Mouse (Mus musculus) forelimb bud, embryonic 11.5 days (tissue): ENCODE results near the gene Rin2.
A peak's percentile ranks its signal among the peaks of the same experiment; 100 is the strongest.

Experiments used
- DNase-seq: peaks from one replicate; pipeline ENCODE4 v3.0.0-alpha.2; 2012; ENCODE audit warnings: low read depth, low spot score

The Rin2 gene

GRCm38 (mm10) chr2:145785758-145786617 lies 111.0 kb downstream of the Rin2 start:
- peak; percentile 64 for DNase-seq

GRCm38 (mm10) chr2:145786618-145786932 lies 111.6 kb downstream of the Rin2 start:
- DNase-seq, result no peak

- DNase-seq, result no peak
Observed at GRCm38 (mm10) chr2:145787486-145787885, 112.5 kb downstream of the Rin2 start.

- no peak for DNase-seq
Observed at GRCm38 (mm10) chr2:145788562-145789346, 113.7 kb downstream of the Rin2 start.

GRCm38 (mm10) chr2:145793702-145794101 lies 118.7 kb downstream of the Rin2 start:
- DNase-seq, result no peak

- DNase-seq, result peak; percentile 37
Observed at GRCm38 (mm10) chr2:145794318-145794954, 119.4 kb downstream of the Rin2 start.

- no peak for DNase-seq
Observed at GRCm38 (mm10) chr2:145797851-145798250, 122.8 kb downstream of the Rin2 start.

GRCm38 (mm10) chr2:145798954-145799353 lies 123.9 kb downstream of the Rin2 start:
- DNase-seq, result no peak

- no peak for DNase-seq
Observed at GRCm38 (mm10) chr2:145801322-145802052, 126.5 kb downstream of the Rin2 start.

- no peak for DNase-seq
Observed at GRCm38 (mm10) chr2:145802626-145803025, 127.6 kb downstream of the Rin2 start.

- no peak for DNase-seq
Observed at GRCm38 (mm10) chr2:145803822-145804342, 128.9 kb downstream of the Rin2 start.

GRCm38 (mm10) chr2:145804524-145804923 lies 129.5 kb downstream of the Rin2 start:
- no peak for DNase-seq

- no peak for DNase-seq
Observed at GRCm38 (mm10) chr2:145807276-145807675, 132.3 kb downstream of the Rin2 start.

- no peak for DNase-seq
Observed at GRCm38 (mm10) chr2:145808251-145808650, 133.2 kb downstream of the Rin2 start.

- no peak for DNase-seq
Observed at GRCm38 (mm10) chr2:145808667-145809066, 133.7 kb downstream of the Rin2 start.

GRCm38 (mm10) chr2:145810676-145811075 lies 135.7 kb downstream of the Rin2 start:
- no peak for DNase-seq

GRCm38 (mm10) chr2:145812818-145813217 lies 137.8 kb downstream of the Rin2 start:
- no peak for DNase-seq

GRCm38 (mm10) chr2:145817195-145817594 lies 142.2 kb downstream of the Rin2 start:
- DNase-seq, result no peak

GRCm38 (mm10) chr2:145822013-145822782 lies 147.2 kb downstream of the Rin2 start:
- no peak for DNase-seq
